Mouse (Mus musculus): ENCODE data around the gene Mat2a. TPM values are rescaled to one million over a fixed set of nuclear protein-coding genes. Genes with fewer than 3 reads are reported as not detected.
"Not testable (repeated sequence)": the region's sequence is repeated elsewhere in the genome, so short reads cannot be mapped to it uniquely, and the experiment has no call there.

Mat2a gene
- total and polyA plus RNA-seq, 2 experiments from 2014 or later = 105 to 254 TPM

DNA sequence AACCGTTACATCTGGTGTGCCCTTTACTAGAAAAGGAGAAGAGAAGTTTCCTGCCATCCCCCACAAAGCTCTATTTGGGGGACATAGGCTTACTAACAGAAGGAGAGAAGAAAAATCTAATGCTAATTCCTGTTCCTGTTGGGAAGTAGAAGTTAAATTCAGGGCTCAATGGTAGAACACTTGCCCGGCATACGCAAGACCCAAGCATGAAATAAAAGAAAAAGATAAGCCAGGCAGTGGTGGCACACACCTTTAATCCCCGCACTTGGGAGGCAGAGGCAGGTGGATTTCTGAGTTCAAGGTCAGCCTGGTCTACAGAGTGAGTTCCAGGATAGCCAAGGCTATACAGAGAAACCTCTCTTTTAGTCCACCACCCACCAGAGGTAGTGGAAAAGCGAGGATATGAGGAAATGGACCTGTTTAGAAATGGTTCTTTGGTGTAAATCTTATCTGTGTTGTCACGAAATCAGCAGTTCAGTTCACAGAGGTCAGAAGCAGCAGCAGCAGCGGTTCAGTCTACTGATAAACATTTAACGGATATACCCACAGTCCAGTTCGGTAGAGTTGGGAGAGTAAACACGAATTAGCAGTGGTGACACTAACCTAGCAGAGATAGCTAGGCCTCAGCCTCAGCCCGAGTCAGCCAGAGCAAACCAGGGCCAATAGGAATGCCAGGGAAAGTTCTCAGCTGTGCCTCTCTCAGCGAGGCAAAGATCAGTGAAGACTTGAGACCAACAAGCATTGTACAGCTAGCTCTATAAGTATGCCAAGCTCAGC, 40.5 kb upstream of the Mat2a start:
- no peak for DNase-seq (ENCODE audit: low spot score)
- Histone ChIP-seq H3K4me2 (ENCODE audit: low read depth, low read length) (no peak overlapping the region), H3K27me3 (ENCODE audit: insufficient read depth, low read length) (no peaks in the 10 kb centered on the region), H3K9me3 (ENCODE audit: low read length) (no peaks in the 10 kb centered on the region), H3K36me3 (ENCODE audit: insufficient read depth, low read length) (no peaks in the 10 kb centered on the region), H3K4me3 (ENCODE audit: low read length) (no peak overlapping the region), H3K27ac (no peak overlapping the region), H3K9ac (replicated peaks; ENCODE audit: low read length) (no peak overlapping the region), H3K4me1 (ENCODE audit: insufficient read depth, low read length) (no peaks in the 10 kb centered on the region)
- WGBS = 92% methylated on average over 12 of the region's 12 CpGs
- TF ChIP-seq CTCF (IDR thresholded peaks at IDR 0.05; ENCODE audit: low read depth) = no peak
- no peak for ATAC-seq

DNA sequence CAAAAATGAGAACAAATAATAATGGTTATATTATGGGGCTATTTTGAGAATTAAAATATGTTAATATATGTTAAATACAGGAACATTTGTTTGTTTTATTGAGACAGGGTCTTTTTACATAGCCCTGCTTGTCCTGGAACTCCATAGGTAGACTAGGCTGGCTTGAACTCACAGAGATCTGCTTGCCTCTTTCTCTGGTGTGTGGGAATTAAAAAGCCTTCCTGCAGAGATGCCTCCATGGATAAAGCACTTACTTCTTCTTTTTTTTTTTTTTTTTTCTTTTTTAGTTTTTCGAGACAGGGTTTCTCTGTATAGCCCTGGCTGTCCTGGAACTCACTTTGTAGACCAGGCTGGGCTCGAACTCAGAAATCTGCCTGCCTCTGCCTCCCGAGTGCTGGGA, 39.3 kb upstream of the Mat2a start:
- not testable (repeated sequence) for H3K27me3 ChIP-seq (ENCODE audit: insufficient read depth, low read length); H3K9ac ChIP-seq (replicated peaks; ENCODE audit: low read length); H3K36me3 ChIP-seq (ENCODE audit: insufficient read depth, low read length); H3K27ac ChIP-seq; H3K9me3 ChIP-seq (ENCODE audit: low read length); H3K4me3 ChIP-seq (ENCODE audit: low read length); DNase-seq (ENCODE audit: low spot score); ATAC-seq; H3K4me1 ChIP-seq (ENCODE audit: insufficient read depth, low read length); H3K4me2 ChIP-seq (ENCODE audit: low read depth, low read length)
- 100% methylated on average over 2 of the region's 3 CpGs for WGBS

DNA sequence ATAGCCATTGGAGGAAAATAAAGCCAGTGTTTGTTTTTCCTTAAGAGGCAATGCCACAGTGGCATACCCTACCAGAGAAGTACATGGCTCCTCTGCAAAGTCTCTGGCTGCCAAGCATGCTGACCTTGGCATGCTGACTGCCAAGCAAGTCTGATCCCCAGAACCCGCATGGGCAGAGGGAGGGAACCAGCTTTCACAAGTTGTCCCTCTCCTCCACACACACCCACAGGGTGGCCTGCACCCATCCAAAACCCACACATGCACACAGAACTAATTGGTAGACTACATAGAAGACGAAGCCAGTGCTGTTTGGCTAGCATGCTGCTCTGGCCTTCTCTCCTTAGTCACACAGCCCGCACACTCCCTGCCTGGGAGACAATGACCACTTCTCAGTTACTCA, 38.3 kb upstream of the Mat2a start:
- ATAC-seq (0 out of 2 replicates have a peak, but pooled peaks have one; percentile 32), DNase-seq (ENCODE audit: low spot score) (no peak)
- Histone ChIP-seq H3K4me2 (ENCODE audit: low read depth, low read length) (no peak overlapping the region), H3K4me1 (ENCODE audit: insufficient read depth, low read length) (no peaks in the 10 kb centered on the region), H3K9me3 (ENCODE audit: low read length) (no peaks in the 10 kb centered on the region), H3K27ac (no peak overlapping the region), H3K27me3 (ENCODE audit: insufficient read depth, low read length) (no peaks in the 10 kb centered on the region), H3K36me3 (ENCODE audit: insufficient read depth, low read length) (no peaks in the 10 kb centered on the region), H3K9ac (replicated peaks; ENCODE audit: low read length) (no peak overlapping the region), H3K4me3 (ENCODE audit: low read length) (no peak overlapping the region)
- 71% methylated on average over 3 of the region's 3 CpGs for WGBS
- no peak for TF ChIP-seq CTCF (IDR thresholded peaks at IDR 0.05; ENCODE audit: low read depth)

DNA sequence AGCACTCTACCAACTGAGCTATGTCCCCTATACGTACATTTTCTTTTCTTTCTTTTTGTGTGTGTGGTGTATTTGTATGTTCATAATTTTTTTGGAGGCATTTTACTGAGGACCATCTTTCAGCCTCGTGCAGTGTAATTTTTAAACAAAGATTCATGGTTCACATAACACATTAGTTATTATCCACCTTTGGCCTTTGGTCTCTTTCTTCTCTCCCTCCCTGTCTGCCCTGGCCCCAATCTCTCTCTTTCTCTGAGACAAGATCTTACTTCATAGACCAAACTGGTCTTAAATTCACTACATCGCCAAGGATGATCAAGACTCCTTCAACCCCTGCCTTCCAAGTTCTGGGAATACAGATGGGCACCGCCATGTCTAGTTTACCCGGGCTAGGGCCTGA, 37.5 kb upstream of the Mat2a start:
- ATAC-seq (no peak), DNase-seq (ENCODE audit: low spot score) (no peak)
- Histone ChIP-seq H3K27ac (no peak overlapping the region), H3K9me3 (ENCODE audit: low read length) (no peaks in the 10 kb centered on the region), H3K4me3 (ENCODE audit: low read length) (no peak overlapping the region), H3K27me3 (ENCODE audit: insufficient read depth, low read length) (no peaks in the 10 kb centered on the region), H3K9ac (replicated peaks; ENCODE audit: low read length) (no peak overlapping the region), H3K4me1 (ENCODE audit: insufficient read depth, low read length) (no peaks in the 10 kb centered on the region), H3K4me2 (ENCODE audit: low read depth, low read length) (no peak overlapping the region), H3K36me3 (ENCODE audit: insufficient read depth, low read length) (no peaks in the 10 kb centered on the region)
- 93% methylated on average over 5 of the region's 5 CpGs for WGBS
- TF ChIP-seq CTCF (IDR thresholded peaks at IDR 0.05; ENCODE audit: low read depth) = no peak

DNA sequence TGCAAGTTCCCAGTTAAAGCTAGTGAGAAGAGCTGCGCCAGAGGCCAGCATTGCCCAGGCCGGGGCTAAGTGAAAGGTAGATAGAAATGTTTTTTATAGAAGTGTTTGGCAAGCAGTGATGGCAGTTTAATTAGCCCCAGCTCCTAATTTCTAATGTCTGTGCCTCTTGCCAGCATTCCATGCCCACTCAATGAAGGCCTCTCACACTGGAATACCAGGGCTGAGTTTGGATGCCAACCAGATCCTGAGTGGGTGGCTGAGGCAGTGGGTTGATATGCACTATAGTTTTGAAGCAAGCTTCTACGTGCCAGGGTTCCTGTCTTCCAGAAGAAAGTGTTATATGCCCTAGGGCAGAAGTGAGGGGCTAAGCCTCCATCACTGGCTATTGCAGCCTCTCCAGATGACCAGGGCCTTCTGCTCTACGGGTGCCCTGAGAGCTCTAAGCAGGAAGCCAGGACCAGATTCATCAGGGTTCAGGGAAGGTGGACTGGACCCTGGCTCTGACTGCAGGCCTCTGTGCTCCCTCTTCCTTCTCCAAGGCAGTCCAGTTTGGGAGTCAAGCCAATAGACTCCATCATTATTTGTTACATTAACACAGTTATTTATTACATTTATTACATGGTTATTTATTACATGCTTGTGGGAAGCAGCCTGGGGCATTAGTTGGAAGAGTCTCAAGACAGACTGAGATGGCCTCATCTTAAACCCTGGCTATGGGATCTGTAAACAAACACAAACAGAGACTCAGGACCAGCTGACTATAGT, 36.0 kb upstream of the Mat2a start:
- Histone ChIP-seq H3K27ac (no peak overlapping the region), H3K4me2 (ENCODE audit: low read depth, low read length) (no peak overlapping the region), H3K36me3 (ENCODE audit: insufficient read depth, low read length) (no peaks in the 10 kb centered on the region), H3K27me3 (ENCODE audit: insufficient read depth, low read length) (no peaks in the 10 kb centered on the region), H3K9me3 (ENCODE audit: low read length) (no peaks in the 10 kb centered on the region), H3K9ac (replicated peaks; ENCODE audit: low read length) (no peak overlapping the region), H3K4me1 (ENCODE audit: insufficient read depth, low read length) (no peaks in the 10 kb centered on the region), H3K4me3 (ENCODE audit: low read length) (no peak overlapping the region)
- 69% methylated on average over 4 of the region's 4 CpGs for WGBS
- no peak for TF ChIP-seq CTCF (IDR thresholded peaks at IDR 0.05; ENCODE audit: low read depth)
- no peak for ATAC-seq
- DNase-seq (ENCODE audit: low spot score) = no peak

DNA sequence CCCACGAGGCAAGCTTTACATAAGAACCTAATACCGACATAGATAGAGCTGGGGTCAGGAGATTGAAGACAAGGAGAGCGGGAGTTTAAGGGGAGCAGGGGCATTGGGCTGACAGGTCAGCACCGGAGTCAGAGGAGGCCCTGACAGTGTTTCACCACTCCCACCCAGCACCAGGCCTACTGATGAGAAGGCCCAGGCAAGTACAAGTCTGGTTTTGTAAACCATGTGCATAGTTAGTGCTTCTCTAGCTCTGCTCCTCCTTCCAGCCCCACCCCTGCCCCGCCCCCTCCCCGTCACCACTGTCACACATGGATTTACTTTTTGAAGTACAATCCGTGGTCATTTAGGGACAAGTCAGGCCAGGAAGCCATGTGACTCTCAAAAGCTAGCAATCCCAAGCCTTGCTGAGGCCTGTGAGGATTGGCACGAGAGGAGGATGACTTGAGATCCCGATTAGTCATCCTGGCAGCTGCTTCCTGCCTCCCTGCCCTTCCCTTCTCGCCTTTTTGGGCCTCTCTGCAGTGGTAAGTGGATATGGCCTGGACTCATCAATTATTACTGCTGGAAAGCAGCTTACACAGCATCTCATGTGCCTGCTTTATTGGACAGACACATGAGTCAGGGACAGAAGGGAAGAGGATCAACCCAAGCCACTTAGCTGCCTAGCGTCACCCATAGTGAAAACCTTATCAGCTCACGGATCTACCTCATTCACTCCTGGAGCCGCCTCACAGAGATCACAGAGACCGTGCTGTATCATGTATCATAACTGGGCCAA, 34.1 kb upstream of the Mat2a start:
- DNase-seq (ENCODE audit: low spot score) (peak; percentile 15), ATAC-seq (no peak)
- Histone ChIP-seq H3K4me1 (ENCODE audit: insufficient read depth, low read length) (no peaks in the 10 kb centered on the region), H3K9me3 (ENCODE audit: low read length) (no peaks in the 10 kb centered on the region), H3K36me3 (ENCODE audit: insufficient read depth, low read length) (no peaks in the 10 kb centered on the region), H3K27me3 (ENCODE audit: insufficient read depth, low read length) (no peaks in the 10 kb centered on the region), H3K9ac (replicated peaks; ENCODE audit: low read length) (no peak overlapping the region), H3K4me2 (ENCODE audit: low read depth, low read length) (no peak overlapping the region), H3K27ac (peak overlapping the region; percentile 7; the same call in 1 of the 2 replicates), H3K4me3 (ENCODE audit: low read length) (no peak overlapping the region)
- WGBS = 60% methylated on average over 14 of the region's 14 CpGs
- no peak for TF ChIP-seq CTCF (IDR thresholded peaks at IDR 0.05; ENCODE audit: low read depth)

Data from hindbrain, postnatal 0 days (tissue).